Mouse (Mus musculus) kidney, postnatal 0 days (tissue): ENCODE data around the gene Mmd. TPM values are rescaled to one million over a fixed set of nuclear protein-coding genes. Genes with fewer than 3 reads are reported as not detected.

Experiments used
- ATAC-seq: fragments of 200-750 bp; cut with Nextera tagmentation; replicated peaks from 2 replicates; pipeline ENCODE4 v1.8.0; 2017; ENCODE audit warnings: low read depth, moderate number of reproducible peaks, moderate TSS enrichment, moderate library complexity; ENCODE audit not compliant: low FRiP score
- DNase-seq: peaks from one replicate; pipeline ENCODE4 v3.0.0-alpha.2; 2016; ENCODE audit warnings: low spot score
- H3K27ac ChIP-seq: fragments of 300-500 bp; sonication (generic); 2 replicates; pipeline ENCODE4 v1.5.1; 2014; ENCODE audit warnings: mild to moderate bottlenecking
- H3K27me3 ChIP-seq: fragments of 300-500 bp; sonication (generic); 2 replicates; pipeline ENCODE4 v1.6.1; 2014; ENCODE audit warnings: low read length, mixed read lengths; ENCODE audit not compliant: insufficient read depth
- H3K36me3 ChIP-seq: fragments of 300-500 bp; sonication (generic); 2 replicates; pipeline ENCODE4 v1.6.1; 2014; ENCODE audit warnings: low read length, mixed read lengths; ENCODE audit not compliant: insufficient read depth
- H3K4me1 ChIP-seq: fragments of 300-500 bp; sonication (generic); replicated peaks from 2 replicates; pipeline ENCODE4 v1.6.1; 2014; ENCODE audit warnings: antibody characterized with exemption, low read length, mixed read lengths; ENCODE audit not compliant: insufficient read depth
- H3K4me2 ChIP-seq: fragments of 300-500 bp; sonication (generic); 2 replicates; pipeline ENCODE4 v1.6.1; 2014; ENCODE audit warnings: mild to moderate bottlenecking, low read length, moderate library complexity, mixed read lengths
- H3K4me3 ChIP-seq: fragments of 300-500 bp; sonication (generic); replicated peaks from 2 replicates; pipeline ENCODE4 v1.5.1; 2014; ENCODE audit warnings: low read depth, low read length
- H3K9ac ChIP-seq: fragments of 300-500 bp; sonication (generic); 2 replicates; pipeline ENCODE4 v1.6.1; 2014; ENCODE audit warnings: low read depth, low read length
- H3K9me3 ChIP-seq: fragments of 300-500 bp; sonication (generic); replicated peaks from 2 replicates; pipeline ENCODE4 v1.6.1; 2016; ENCODE audit warnings: low read length, inconsistent platforms, mixed read lengths
- CTCF ChIP-seq: IDR thresholded peaks from 2 replicates; pipeline ENCODE4 v1.5.1; 2016; ENCODE audit warnings: antibody characterized with exemption, low read depth, mild to moderate bottlenecking, moderate library complexity
- WGBS: fragments of 180-500 bp; shearing (Covaris S2); extraction: QIAGEN DNeasy Blood & Tissue Kit; methylation state at CpG from one replicate; pipeline ENCODE4 v1.1.7; 2014; 5-methylcytosine and 5-hydroxymethylcytosine counted together
- polyA plus RNA-seq: library from polyadenylated mRNA; unstranded; fragments of >200 nt; fragmentation: Nextera tagmentation; extraction: Ambion mirVana; gene quantifications from 2 replicates; pipeline ENCODE4 v1.2.1, GENCODE M21; 2015

Gene Mmd
- polyA plus RNA-seq, 1 experiment from 2014 or later, result 29.8 TPM

- Histone ChIP-seq H3K27me3 (no peaks in the 10 kb centered on the region), H3K9ac (no peak overlapping the region), H3K27ac (no peak overlapping the region), H3K4me3 (no peak overlapping the region), H3K9me3 (no peaks in the 10 kb centered on the region), H3K4me1 (no peaks in the 10 kb centered on the region), H3K4me2 (no peak overlapping the region), H3K36me3 (no peaks in the 10 kb centered on the region)
- ATAC-seq, result no peak
- TF ChIP-seq CTCF, result no peak
- DNase-seq, result no peak
- WGBS, result 62% methylated on average over 2 of the region's 2 CpGs
These were observed 34.8 kb downstream of the Mmd start for GRCm38 (mm10) chr11:90284079-90284478.

- TF ChIP-seq CTCF, result no peak
- Histone ChIP-seq H3K4me2 (no peak overlapping the region), H3K4me3 (no peak overlapping the region), H3K36me3 (no peaks in the 10 kb centered on the region), H3K9ac (no peak overlapping the region), H3K27me3 (no peaks in the 10 kb centered on the region), H3K9me3 (no peaks in the 10 kb centered on the region), H3K4me1 (no peaks in the 10 kb centered on the region), H3K27ac (no peak overlapping the region)
- ATAC-seq (no peak), DNase-seq (peak; percentile 31)
- WGBS, result 40% methylated on average over 4 of the region's 4 CpGs
These were observed 35.4 kb downstream of the Mmd start for GRCm38 (mm10) chr11:90284623-90285022.

- DNase-seq (no peak), ATAC-seq (no peak)
- Histone ChIP-seq H3K4me3 (no peak overlapping the region), H3K9me3 (no peaks in the 10 kb centered on the region), H3K36me3 (no peaks in the 10 kb centered on the region), H3K4me2 (no peak overlapping the region), H3K27me3 (no peaks in the 10 kb centered on the region), H3K4me1 (no peaks in the 10 kb centered on the region), H3K27ac (no peak overlapping the region), H3K9ac (no peak overlapping the region)
- 80% methylated on average over 6 of the region's 6 CpGs for WGBS
- no peak for TF ChIP-seq CTCF
These were observed 37.4 kb downstream of the Mmd start for GRCm38 (mm10) chr11:90286550-90287154.

GRCm38 (mm10) chr11:90291156-90291555 is 41.9 kb downstream of the Mmd start:
- ATAC-seq (no peak), DNase-seq (no peak)
- no peaks in the 10 kb centered on the region for H3K27me3 ChIP-seq
- TF ChIP-seq CTCF, result no peak
- no peaks in the 10 kb centered on the region for H3K36me3 ChIP-seq
- no peaks in the 10 kb centered on the region for H3K4me1 ChIP-seq
- 67% methylated on average over 4 of the region's 4 CpGs for WGBS
- H3K27ac ChIP-seq, result no peak overlapping the region
- no peak overlapping the region for H3K4me2 ChIP-seq
- H3K9ac ChIP-seq, result no peak overlapping the region
- no peak overlapping the region for H3K4me3 ChIP-seq
- H3K9me3 ChIP-seq, result no peaks in the 10 kb centered on the region

- ATAC-seq (no peak), DNase-seq (no peak)
- Histone ChIP-seq H3K27ac (no peak overlapping the region), H3K4me2 (no peak overlapping the region), H3K9ac (no peak overlapping the region), H3K4me3 (no peak overlapping the region), H3K4me1 (no peaks in the 10 kb centered on the region), H3K27me3 (no peaks in the 10 kb centered on the region), H3K36me3 (no peaks in the 10 kb centered on the region), H3K9me3 (no peaks in the 10 kb centered on the region)
- no peak for TF ChIP-seq CTCF
These were observed 43.5 kb downstream of the Mmd start for GRCm38 (mm10) chr11:90292766-90293165.

- DNase-seq (no peak), ATAC-seq (no peak)
- Histone ChIP-seq H3K9ac (no peak overlapping the region), H3K36me3 (no peaks in the 10 kb centered on the region), H3K4me2 (no peak overlapping the region), H3K27ac (no peak overlapping the region), H3K4me3 (no peak overlapping the region), H3K4me1 (no peaks in the 10 kb centered on the region), H3K9me3 (no peaks in the 10 kb centered on the region), H3K27me3 (no peaks in the 10 kb centered on the region)
- 85% methylated on average over 2 of the region's 2 CpGs for WGBS
- TF ChIP-seq CTCF, result no peak
These were observed 45.4 kb downstream of the Mmd start for GRCm38 (mm10) chr11:90294622-90295021.

- Histone ChIP-seq H3K4me1 (no peaks in the 10 kb centered on the region), H3K9me3 (no peaks in the 10 kb centered on the region), H3K9ac (no peak overlapping the region), H3K4me3 (no peak overlapping the region), H3K4me2 (no peak overlapping the region), H3K27me3 (no peaks in the 10 kb centered on the region), H3K36me3 (no peaks in the 10 kb centered on the region), H3K27ac (no peak overlapping the region)
- DNase-seq (no peak), ATAC-seq (no peak)
- 88% methylated on average over 5 of the region's 5 CpGs for WGBS
- no peak for TF ChIP-seq CTCF
These were observed 56.8 kb downstream of the Mmd start for GRCm38 (mm10) chr11:90306067-90306466.
